Mouse (Mus musculus) thymus, adult 2 months (tissue): Measurements from ENCODE around the gene Gm49354.

Source experiments
- CTCF ChIP-seq: fragments of 200-500 bp; IDR thresholded peaks from 2 replicates; pipeline ENCODE4 v1.5.1; 2012; ENCODE audit warnings: mild to moderate bottlenecking, control low read depth, low read length, moderate library complexity, borderline replicate concordance; ENCODE audit not compliant: control insufficient read depth, poor library complexity, insufficient read depth; ENCODE audit errors: extremely low read depth
- POLR2A ChIP-seq: fragments of 200-500 bp; IDR thresholded peaks from 2 replicates; pipeline ENCODE4 v1.6.1; 2012; ENCODE audit warnings: mild to moderate bottlenecking, low read length, control low read depth, moderate library complexity; ENCODE audit not compliant: control insufficient read depth, poor library complexity, insufficient read depth; ENCODE audit errors: extremely low read depth

DNA sequence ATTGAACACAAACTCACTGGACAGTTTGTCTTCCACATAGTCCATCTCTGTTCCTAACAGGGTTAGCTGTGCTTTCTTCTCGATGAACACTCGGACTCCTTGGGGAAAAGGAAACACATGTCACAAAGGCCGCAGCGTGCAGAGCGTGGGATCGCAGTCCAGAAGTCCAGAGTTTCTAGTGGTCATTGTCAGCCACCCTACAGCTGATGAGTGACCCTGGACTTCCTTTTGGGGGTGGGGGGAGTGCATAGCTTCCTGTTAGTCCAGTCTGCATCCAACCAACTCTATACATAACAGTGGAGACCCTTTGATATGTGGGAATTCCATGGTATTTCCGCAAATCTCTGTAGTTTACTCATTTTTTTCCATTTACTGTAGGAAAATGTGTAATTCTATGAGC lies 25.1 kb downstream of the Gm49354 start:
- TF ChIP-seq CTCF (no peak), POLR2A (no peak)
